Mouse (Mus musculus): ENCODE results near the gene Mfn1. TPM values are rescaled to one million over a fixed set of nuclear protein-coding genes. Genes with fewer than 3 reads are reported as not detected.

Gene Mfn1
- total and polyA plus RNA-seq, 2 experiments: 11.6 to 45.0 TPM

GRCm38 (mm10) chr3:32513528-32513927 is 15.7 kb upstream of the Mfn1 start:
- TF ChIP-seq POLR2A (IDR thresholded peaks at IDR 0.05; ENCODE audit: extremely low read depth, insufficient read depth, low read length) (no peak), CTCF (IDR thresholded peaks at IDR 0.05; ENCODE audit: low read depth, low read length) (no peak)
- Histone ChIP-seq H3K27me3 (ENCODE audit: control insufficient read depth, insufficient read depth, low read length) (no peaks in the 10 kb centered on the region), H3K36me3 (ENCODE audit: control insufficient read depth, insufficient read depth, low read length) (peaks cover 22% of the 10 kb centered on the region), H3K79me2 (ENCODE audit: control insufficient read depth, insufficient read depth, low read length) (peaks cover 3% of the 10 kb centered on the region; the same call in 1 of the 2 replicates), H3K27ac (replicated peaks; ENCODE audit: insufficient read depth, low read depth, low read length) (no peak overlapping the region), H3K4me1 (ENCODE audit: control insufficient read depth, insufficient read depth, low read length) (peaks cover 2% of the 10 kb centered on the region; the same call in 1 of the 2 replicates), H3K9ac (ENCODE audit: low read depth, low read length) (no peak overlapping the region), H3K4me3 (ENCODE audit: insufficient read depth, low read depth, low read length) (no peak overlapping the region)
- no peak for DNase-seq (ENCODE audit: extremely low read depth, low read depth, low spot score)

- 29% methylated on average over 4 of the region's 4 CpGs for WGBS
- peak overlapping the region; percentile 20; the same call in 1 of the 2 replicates for H3K27ac ChIP-seq (replicated peaks; ENCODE audit: insufficient read depth, low read depth, low read length)
- peaks cover 6% of the 10 kb centered on the region for H3K36me3 ChIP-seq (ENCODE audit: control insufficient read depth, insufficient read depth, low read length)
- H3K9ac ChIP-seq (ENCODE audit: low read depth, low read length): no peak overlapping the region
- peak; percentile 70 for DNase-seq (ENCODE audit: extremely low read depth, low read depth, low spot score)
- peaks cover 4% of the 10 kb centered on the region for H3K4me1 ChIP-seq (ENCODE audit: control insufficient read depth, insufficient read depth, low read length)
- TF ChIP-seq POLR2A (IDR thresholded peaks at IDR 0.05; ENCODE audit: extremely low read depth, insufficient read depth, low read length) (no peak), CTCF (IDR thresholded peaks at IDR 0.05; ENCODE audit: low read depth, low read length) (no peak)
- no peak overlapping the region for H3K4me3 ChIP-seq (ENCODE audit: insufficient read depth, low read depth, low read length)
- peaks cover 9% of the 10 kb centered on the region; the same call in 1 of the 2 replicates for H3K79me2 ChIP-seq (ENCODE audit: control insufficient read depth, insufficient read depth, low read length)
- no peaks in the 10 kb centered on the region for H3K27me3 ChIP-seq (ENCODE audit: control insufficient read depth, insufficient read depth, low read length)
Measured at GRCm38 (mm10) chr3:32527181-32527580, 2.1 kb upstream of the Mfn1 start.

DNA sequence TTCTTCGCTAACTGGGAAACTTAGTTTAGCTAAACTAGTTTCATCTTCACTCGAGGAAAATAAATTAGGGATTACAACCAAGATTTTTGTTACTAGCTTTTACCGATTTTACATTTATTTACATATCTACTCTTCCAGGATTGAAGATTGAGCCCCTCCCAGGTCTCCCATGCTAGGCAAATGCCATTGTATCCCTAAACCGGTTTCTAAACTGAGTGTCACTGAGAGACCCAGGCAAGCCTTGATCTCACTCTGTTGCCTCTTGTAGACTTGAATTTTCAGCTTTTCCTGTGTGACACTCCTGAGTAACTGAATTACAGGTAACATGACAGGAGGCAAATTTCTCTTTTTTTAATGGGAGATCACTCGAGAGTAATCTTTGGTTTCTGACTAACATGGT is 776 bp downstream of the Mfn1 start:
- 7% methylated on average over 5 of the region's 5 CpGs for WGBS
- Histone ChIP-seq H3K36me3 (ENCODE audit: control insufficient read depth, insufficient read depth, low read length) (peaks cover 20% of the 10 kb centered on the region), H3K4me1 (ENCODE audit: control insufficient read depth, insufficient read depth, low read length) (peaks cover 4% of the 10 kb centered on the region), H3K9ac (ENCODE audit: low read depth, low read length) (peak overlapping the region; percentile 92; the same call in 1 of the 2 replicates), H3K79me2 (ENCODE audit: control insufficient read depth, insufficient read depth, low read length) (peaks cover 12% of the 10 kb centered on the region; the same call in 1 of the 2 replicates), H3K27ac (replicated peaks; ENCODE audit: insufficient read depth, low read depth, low read length) (no peak overlapping the region), H3K27me3 (ENCODE audit: control insufficient read depth, insufficient read depth, low read length) (no peaks in the 10 kb centered on the region), H3K4me3 (ENCODE audit: insufficient read depth, low read depth, low read length) (peak overlapping the region; percentile 85)
- DNase-seq (ENCODE audit: extremely low read depth, low read depth, low spot score): no peak
- TF ChIP-seq POLR2A (IDR thresholded peaks at IDR 0.05; ENCODE audit: extremely low read depth, insufficient read depth, low read length): no peak
- TF ChIP-seq CTCF (IDR thresholded peaks at IDR 0.05; ENCODE audit: low read depth, low read length): no peak

- Histone ChIP-seq H3K4me3 (ENCODE audit: insufficient read depth, low read depth, low read length) (no peak overlapping the region), H3K27ac (replicated peaks; ENCODE audit: insufficient read depth, low read depth, low read length) (no peak overlapping the region), H3K79me2 (ENCODE audit: control insufficient read depth, insufficient read depth, low read length) (peaks cover 12% of the 10 kb centered on the region; the same call in 1 of the 2 replicates), H3K36me3 (ENCODE audit: control insufficient read depth, insufficient read depth, low read length) (peaks cover 46% of the 10 kb centered on the region), H3K9ac (ENCODE audit: low read depth, low read length) (no peak overlapping the region), H3K4me1 (ENCODE audit: control insufficient read depth, insufficient read depth, low read length) (peaks cover 4% of the 10 kb centered on the region; the same call in 1 of the 2 replicates), H3K27me3 (ENCODE audit: control insufficient read depth, insufficient read depth, low read length) (no peaks in the 10 kb centered on the region)
- TF ChIP-seq POLR2A (IDR thresholded peaks at IDR 0.05; ENCODE audit: extremely low read depth, insufficient read depth, low read length): no peak
- no peak for TF ChIP-seq CTCF (IDR thresholded peaks at IDR 0.05; ENCODE audit: low read depth, low read length)
- no peak for DNase-seq (ENCODE audit: extremely low read depth, low read depth, low spot score)
- 79% methylated on average over 1 of the region's 1 CpGs for WGBS
Measured at GRCm38 (mm10) chr3:32535692-32536091, 6.4 kb downstream of the Mfn1 start.

DNA sequence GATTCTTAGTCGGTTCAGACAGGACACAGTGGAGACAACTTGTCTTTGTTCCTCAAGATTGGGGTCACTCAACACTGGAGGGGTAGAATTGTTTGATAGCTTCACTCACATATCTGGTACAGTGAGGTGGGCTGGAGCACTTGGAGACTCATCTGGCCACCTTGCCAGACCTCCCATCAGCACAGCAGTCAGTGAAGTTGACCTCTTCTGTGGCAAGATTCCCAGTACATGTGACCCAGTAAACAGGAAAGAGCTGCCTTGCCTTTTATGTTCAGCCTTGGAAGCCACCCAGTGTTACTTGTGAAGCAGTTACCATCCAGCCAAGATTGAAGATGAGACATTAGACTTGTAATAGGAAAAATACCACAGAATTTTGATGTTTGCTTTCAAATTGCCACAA is 8.3 kb downstream of the Mfn1 start:
- Histone ChIP-seq H3K4me3 (ENCODE audit: insufficient read depth, low read depth, low read length) (no peak overlapping the region), H3K36me3 (ENCODE audit: control insufficient read depth, insufficient read depth, low read length) (peaks cover 51% of the 10 kb centered on the region), H3K9ac (ENCODE audit: low read depth, low read length) (no peak overlapping the region), H3K79me2 (ENCODE audit: control insufficient read depth, insufficient read depth, low read length) (peaks cover 3% of the 10 kb centered on the region; the same call in 1 of the 2 replicates), H3K27ac (replicated peaks; ENCODE audit: insufficient read depth, low read depth, low read length) (no peak overlapping the region), H3K4me1 (ENCODE audit: control insufficient read depth, insufficient read depth, low read length) (peaks cover 4% of the 10 kb centered on the region; the same call in 1 of the 2 replicates), H3K27me3 (ENCODE audit: control insufficient read depth, insufficient read depth, low read length) (no peaks in the 10 kb centered on the region)
- WGBS: 64% methylated on average over 1 of the region's 1 CpGs
- TF ChIP-seq POLR2A (IDR thresholded peaks at IDR 0.05; ENCODE audit: extremely low read depth, insufficient read depth, low read length) (no peak), CTCF (IDR thresholded peaks at IDR 0.05; ENCODE audit: low read depth, low read length) (no peak)
- DNase-seq (ENCODE audit: extremely low read depth, low read depth, low spot score): peak; percentile 85

- no peaks in the 10 kb centered on the region for H3K27me3 ChIP-seq (ENCODE audit: control insufficient read depth, insufficient read depth, low read length)
- H3K4me1 ChIP-seq (ENCODE audit: control insufficient read depth, insufficient read depth, low read length): peaks cover 4% of the 10 kb centered on the region; the same call in 1 of the 2 replicates
- H3K4me3 ChIP-seq (ENCODE audit: insufficient read depth, low read depth, low read length): no peak overlapping the region
- no peak for DNase-seq (ENCODE audit: extremely low read depth, low read depth, low spot score)
- peaks cover 3% of the 10 kb centered on the region; the same call in 1 of the 2 replicates for H3K79me2 ChIP-seq (ENCODE audit: control insufficient read depth, insufficient read depth, low read length)
- no peak overlapping the region for H3K9ac ChIP-seq (ENCODE audit: low read depth, low read length)
- WGBS: 86% methylated on average over 5 of the region's 5 CpGs
- H3K27ac ChIP-seq (replicated peaks; ENCODE audit: insufficient read depth, low read depth, low read length): no peak overlapping the region
- TF ChIP-seq CTCF (IDR thresholded peaks at IDR 0.05; ENCODE audit: low read depth, low read length): no peak
- no peak for TF ChIP-seq POLR2A (IDR thresholded peaks at IDR 0.05; ENCODE audit: extremely low read depth, insufficient read depth, low read length)
- peaks cover 52% of the 10 kb centered on the region for H3K36me3 ChIP-seq (ENCODE audit: control insufficient read depth, insufficient read depth, low read length)
Measured at GRCm38 (mm10) chr3:32538091-32538490, 8.8 kb downstream of the Mfn1 start.

Data from liver, adult 2 months (tissue).